Mouse (Mus musculus) limb, embryonic 12.5 days (tissue): ENCODE measurements around the gene Tmem156. TPM values are rescaled to one million over a fixed set of nuclear protein-coding genes. Genes with fewer than 3 reads are reported as not detected.

ENCODE experiments used
- ATAC-seq: fragments of 200-750 bp; cut with Nextera tagmentation; 2 replicates; pipeline ENCODE4 v1.8.0; 2017; ENCODE audit warnings: low read depth, moderate TSS enrichment; ENCODE audit not compliant: insufficient number of reproducible peaks, insufficient read depth, low FRiP score, low TSS enrichment
- H3K27ac ChIP-seq: fragments of 300-500 bp; sonication (generic); 2 replicates; pipeline ENCODE4 v1.5.1; 2016; ENCODE audit warnings: mild to moderate bottlenecking, moderate library complexity
- H3K27me3 ChIP-seq: fragments of 300-500 bp; sonication (generic); 2 replicates; pipeline ENCODE4 v1.6.1; 2016; ENCODE audit warnings: mild to moderate bottlenecking, moderate library complexity
- H3K36me3 ChIP-seq: fragments of 300-500 bp; sonication (generic); 2 replicates; pipeline ENCODE4 v1.6.1; 2016; ENCODE audit warnings: mild to moderate bottlenecking, moderate library complexity
- H3K4me1 ChIP-seq: fragments of 300-500 bp; sonication (generic); replicated peaks from 2 replicates; pipeline ENCODE4 v1.6.1; 2016
- H3K4me2 ChIP-seq: fragments of 300-500 bp; sonication (generic); 2 replicates; pipeline ENCODE4 v1.6.1; 2016; ENCODE audit warnings: mild to moderate bottlenecking, moderate library complexity
- H3K4me3 ChIP-seq: fragments of 300-500 bp; sonication (generic); replicated peaks from 2 replicates; pipeline ENCODE4 v1.5.1; 2016; ENCODE audit warnings: mild to moderate bottlenecking
- H3K9ac ChIP-seq: fragments of 300-500 bp; sonication (generic); replicated peaks from 2 replicates; pipeline ENCODE4 v1.6.1; 2016; ENCODE audit warnings: mild to moderate bottlenecking, moderate library complexity
- H3K9me3 ChIP-seq: fragments of 300-500 bp; sonication (generic); 2 replicates; pipeline ENCODE4 v1.6.1; 2016; ENCODE audit warnings: mild to moderate bottlenecking, moderate library complexity
- WGBS: fragments of 180-500 bp; shearing (Covaris S2); methylation state at CpG from one replicate; pipeline ENCODE4 v1.1.7; 2016; 5-methylcytosine and 5-hydroxymethylcytosine counted together
- polyA plus RNA-seq: library from polyadenylated mRNA; unstranded; fragments of >200 nt; fragmentation: Nextera tagmentation; extraction: Ambion mirVana; gene quantifications from 2 replicates; pipeline ENCODE4 v1.2.1, GENCODE M21; 2016

The Tmem156 gene
- 0.15 TPM in 1 of 2 replicates, not detected in the other for polyA plus RNA-seq

- H3K4me2 ChIP-seq: no peak within 1 kb of the TSS
- no peak for ATAC-seq
- H3K27me3 ChIP-seq: no peaks in the 10 kb centered on the region
- H3K27ac ChIP-seq: no peak within 1 kb of the TSS
- H3K36me3 ChIP-seq: no peaks in the 10 kb centered on the region
- 45% methylated on average over 5 of the region's 5 CpGs for WGBS
- H3K9ac ChIP-seq: no peak within 1 kb of the TSS
- H3K4me1 ChIP-seq: peaks cover 18% of the 10 kb centered on the region
- no peak within 1 kb of the TSS for H3K4me3 ChIP-seq
- H3K9me3 ChIP-seq: no peaks in the 10 kb centered on the region
Measured at GRCm38 (mm10) chr5:65091921-65092320, at the start of gene Tmem156. TSS of gene Tmem156 (minus strand) at chr5:65092132.

DNA sequence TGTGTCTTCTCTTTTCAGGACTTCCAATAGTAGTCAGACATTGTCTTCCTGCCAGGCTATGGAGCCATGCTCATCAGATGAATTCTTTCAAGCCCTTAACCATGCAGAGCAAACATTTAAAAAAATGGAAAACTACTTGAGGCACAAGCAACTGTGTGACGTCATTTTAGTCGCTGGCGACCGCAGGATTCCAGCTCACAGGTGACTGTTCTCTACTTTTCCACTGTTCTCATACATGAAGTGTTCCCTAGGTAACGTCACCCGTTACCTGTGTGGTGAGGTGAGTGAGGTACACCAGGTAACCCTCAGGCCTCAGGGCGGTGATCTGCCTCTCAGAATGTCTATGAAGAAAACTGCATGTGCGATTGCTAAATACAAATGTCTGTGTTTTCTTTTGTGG, 49.3 kb upstream of the Tmem156 start:
- no peak for ATAC-seq
- 91% methylated on average over 8 of the region's 8 CpGs for WGBS

GRCm38 (mm10) chr5:65137073-65137472, 45.1 kb upstream of the Tmem156 start:
- H3K4me2 ChIP-seq: no peak overlapping the region
- peaks cover 8% of the 10 kb centered on the region; the same call in 1 of the 2 replicates for H3K4me1 ChIP-seq
- no peak overlapping the region for H3K4me3 ChIP-seq
- H3K9me3 ChIP-seq: no peaks in the 10 kb centered on the region
- H3K27me3 ChIP-seq: no peaks in the 10 kb centered on the region
- 72% methylated on average over 6 of the region's 6 CpGs for WGBS
- no peak for ATAC-seq
- no peak overlapping the region for H3K9ac ChIP-seq
- H3K27ac ChIP-seq: no peak overlapping the region
- 0 out of 2 replicates have a peak, but pooled peaks cover under 1% of the 10 kb centered on the region for H3K36me3 ChIP-seq

More for the DNA sequence above, 49.3 kb upstream of the Tmem156 start:
- Histone ChIP-seq H3K9me3 (no peaks in the 10 kb centered on the region), H3K27me3 (no peaks in the 10 kb centered on the region), H3K4me3 (no peak overlapping the region), H3K4me2 (no peak overlapping the region), H3K36me3 (peaks cover 16% of the 10 kb centered on the region), H3K9ac (no peak overlapping the region), H3K4me1 (peaks cover 5% of the 10 kb centered on the region; the same call in 1 of the 2 replicates), H3K27ac (no peak overlapping the region)

- H3K4me3 ChIP-seq: no peak overlapping the region
- H3K36me3 ChIP-seq: no peaks in the 10 kb centered on the region
- H3K9ac ChIP-seq: no peak overlapping the region
- peaks cover 4% of the 10 kb centered on the region; the same call in 1 of the 2 replicates for H3K27me3 ChIP-seq
- no peak for ATAC-seq
- H3K4me1 ChIP-seq: peaks cover 11% of the 10 kb centered on the region
- 69% methylated on average over 7 of the region's 7 CpGs for WGBS
- H3K4me2 ChIP-seq: no peak overlapping the region
- peak overlapping the region; percentile 41; the same call in 1 of the 2 replicates for H3K27ac ChIP-seq
- H3K9me3 ChIP-seq: no peaks in the 10 kb centered on the region
Measured at GRCm38 (mm10) chr5:65136159-65136558, 44.2 kb upstream of the Tmem156 start.

DNA sequence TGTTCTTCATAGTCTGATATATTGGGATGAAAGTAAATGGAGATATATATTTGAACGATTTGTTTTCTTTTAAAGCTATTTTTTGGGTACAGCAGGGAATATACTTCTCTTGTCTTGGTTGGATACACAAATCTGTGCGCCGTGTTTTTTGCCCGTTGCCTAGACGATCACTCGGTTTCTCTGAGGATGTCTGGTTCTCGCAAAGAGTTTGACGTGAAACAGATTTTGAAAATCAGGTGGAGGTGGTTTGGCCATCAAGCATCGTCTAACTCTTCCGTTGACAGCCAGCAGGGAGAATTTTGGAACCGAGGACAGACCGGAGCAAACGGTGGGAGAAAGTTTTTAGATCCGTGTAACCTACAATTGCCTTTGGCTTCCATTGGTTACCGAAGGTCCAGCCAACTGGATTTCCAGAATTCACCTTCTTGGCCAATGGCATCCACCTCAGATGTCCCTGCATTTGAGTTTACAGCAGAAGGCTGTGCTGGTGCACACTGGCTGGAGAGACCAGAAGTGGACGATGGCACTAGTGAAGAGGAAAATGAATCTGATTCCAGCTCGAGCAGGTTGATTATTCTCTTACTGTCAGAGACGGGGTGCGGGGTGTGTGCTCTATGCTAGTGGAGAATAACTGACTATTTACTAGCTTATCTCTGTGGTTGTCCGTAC, 39.4 kb upstream of the Tmem156 start:
- Histone ChIP-seq H3K9ac (peak overlapping the region; percentile 50; the same call in 1 of the 2 replicates), H3K4me1 (peaks cover 21% of the 10 kb centered on the region), H3K27ac (no peak overlapping the region), H3K9me3 (no peaks in the 10 kb centered on the region), H3K27me3 (peaks cover 4% of the 10 kb centered on the region; the same call in 1 of the 2 replicates), H3K4me2 (peak overlapping the region; percentile 71), H3K36me3 (no peaks in the 10 kb centered on the region), H3K4me3 (peak overlapping the region; percentile 37)
- ATAC-seq: no peak
- 17% methylated on average over 20 of the region's 20 CpGs for WGBS

DNA sequence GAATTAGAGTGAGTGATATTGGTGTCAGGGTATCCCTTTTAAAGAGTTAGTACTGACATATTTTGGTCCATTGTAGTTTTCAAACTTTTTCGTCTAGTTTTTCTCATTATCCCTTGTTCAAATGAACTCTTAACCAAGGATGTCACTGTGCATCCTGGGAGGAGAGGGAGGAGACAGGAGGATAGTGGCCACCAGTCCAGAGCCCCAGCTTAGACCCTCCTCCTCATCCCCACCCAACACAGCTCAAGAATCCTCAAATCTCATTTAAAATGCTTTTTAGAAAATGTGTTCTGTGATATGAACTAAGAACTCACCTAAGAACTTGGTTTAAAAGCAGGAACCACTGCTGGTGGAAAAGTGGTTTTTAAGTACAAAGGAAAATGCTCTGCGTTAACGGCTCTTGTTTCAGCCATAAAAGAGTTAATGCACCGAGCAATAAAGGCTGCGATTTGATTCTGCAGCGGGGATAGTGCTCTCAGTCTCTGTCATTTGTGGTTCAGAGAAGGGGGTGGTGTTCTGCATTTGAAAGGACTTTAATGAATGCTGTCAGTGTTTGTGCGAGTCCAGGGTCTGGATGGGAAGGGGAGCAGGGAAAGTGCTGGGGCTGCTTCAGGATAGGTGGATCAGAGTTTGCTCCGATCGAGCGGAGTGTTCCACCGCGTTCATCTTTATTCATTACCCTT, 38.7 kb upstream of the Tmem156 start:
- Histone ChIP-seq H3K4me2 (peak overlapping the region; percentile 71), H3K4me3 (peak overlapping the region; percentile 37), H3K27ac (no peak overlapping the region), H3K9me3 (no peaks in the 10 kb centered on the region), H3K36me3 (no peaks in the 10 kb centered on the region), H3K9ac (peak overlapping the region; percentile 50; the same call in 1 of the 2 replicates), H3K27me3 (peaks cover 4% of the 10 kb centered on the region; the same call in 1 of the 2 replicates), H3K4me1 (peaks cover 15% of the 10 kb centered on the region; the same call in 1 of the 2 replicates)
- WGBS: 1% methylated on average over 12 of the region's 12 CpGs
- ATAC-seq: no peak

DNA sequence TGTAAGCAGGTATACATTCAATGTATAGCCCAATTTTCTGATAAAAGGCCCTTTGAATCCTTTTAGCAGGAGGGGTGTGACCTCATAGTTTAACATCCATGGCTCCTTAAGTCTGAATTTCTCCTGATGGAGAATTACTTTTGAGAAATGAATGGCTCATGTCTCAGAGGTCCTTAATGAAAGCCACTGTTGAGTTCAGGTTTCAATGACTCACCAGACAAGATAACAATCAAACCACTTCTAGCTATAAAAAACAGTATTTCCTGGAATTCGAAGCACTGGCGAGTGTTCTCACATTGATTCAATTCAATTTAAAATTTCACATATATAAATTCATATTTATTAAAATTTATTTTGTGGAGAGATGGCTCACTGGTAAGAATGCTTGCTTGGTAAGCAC, 36.5 kb upstream of the Tmem156 start:
- WGBS: 89% methylated on average over 2 of the region's 2 CpGs
- H3K27me3 ChIP-seq: peaks cover 4% of the 10 kb centered on the region; the same call in 1 of the 2 replicates
- no peaks in the 10 kb centered on the region for H3K9me3 ChIP-seq
- peaks cover 15% of the 10 kb centered on the region; the same call in 1 of the 2 replicates for H3K4me1 ChIP-seq
- H3K4me2 ChIP-seq: no peak overlapping the region
- no peak overlapping the region for H3K4me3 ChIP-seq
- no peak overlapping the region for H3K27ac ChIP-seq
- no peaks in the 10 kb centered on the region for H3K36me3 ChIP-seq
- H3K9ac ChIP-seq: no peak overlapping the region
- no peak for ATAC-seq

- Histone ChIP-seq H3K4me2 (no peak overlapping the region), H3K36me3 (no peaks in the 10 kb centered on the region), H3K4me3 (no peak overlapping the region), H3K9ac (no peak overlapping the region), H3K27me3 (no peaks in the 10 kb centered on the region), H3K9me3 (no peaks in the 10 kb centered on the region), H3K4me1 (peaks cover 11% of the 10 kb centered on the region; the same call in 1 of the 2 replicates), H3K27ac (no peak overlapping the region)
- WGBS: 94% methylated on average over 1 of the region's 1 CpGs
- no peak for ATAC-seq
Measured at GRCm38 (mm10) chr5:65126137-65126536, 34.2 kb upstream of the Tmem156 start.

DNA sequence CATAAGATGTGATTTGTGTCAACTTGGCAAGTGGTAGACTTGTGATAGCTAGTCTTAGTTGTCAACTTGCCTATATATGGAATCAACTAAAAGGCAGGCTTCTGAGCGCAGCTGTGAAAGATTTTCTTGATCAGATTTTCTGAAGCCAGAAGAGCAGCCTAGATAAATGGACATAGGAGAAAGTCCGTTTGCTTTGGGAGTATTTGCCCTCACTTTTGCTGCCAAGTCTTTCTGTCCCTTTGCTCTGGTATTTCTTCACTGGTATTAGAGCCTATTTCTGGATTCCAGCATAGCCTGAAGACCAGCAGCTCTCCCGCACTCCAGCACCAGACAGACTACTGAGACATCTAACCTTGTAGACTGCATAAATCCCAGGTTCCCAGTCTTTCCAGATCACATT, 30.7 kb upstream of the Tmem156 start:
- H3K4me2 ChIP-seq: no peak overlapping the region
- no peaks in the 10 kb centered on the region for H3K27me3 ChIP-seq
- H3K36me3 ChIP-seq: no peaks in the 10 kb centered on the region
- H3K27ac ChIP-seq: no peak overlapping the region
- H3K4me1 ChIP-seq: peaks cover 5% of the 10 kb centered on the region; the same call in 1 of the 2 replicates
- 86% methylated on average over 3 of the region's 3 CpGs for WGBS
- no peak overlapping the region for H3K4me3 ChIP-seq
- H3K9ac ChIP-seq: no peak overlapping the region
- ATAC-seq: no peak
- no peaks in the 10 kb centered on the region for H3K9me3 ChIP-seq

GRCm38 (mm10) chr5:65119918-65120317, 28.0 kb upstream of the Tmem156 start:
- Histone ChIP-seq H3K4me3 (no peak overlapping the region), H3K4me2 (no peak overlapping the region), H3K27me3 (no peaks in the 10 kb centered on the region), H3K36me3 (peaks cover 7% of the 10 kb centered on the region), H3K9me3 (peaks cover 6% of the 10 kb centered on the region), H3K9ac (no peak overlapping the region), H3K27ac (no peak overlapping the region), H3K4me1 (no peaks in the 10 kb centered on the region)
- WGBS: 73% methylated on average over 3 of the region's 3 CpGs
- ATAC-seq: no peak

DNA sequence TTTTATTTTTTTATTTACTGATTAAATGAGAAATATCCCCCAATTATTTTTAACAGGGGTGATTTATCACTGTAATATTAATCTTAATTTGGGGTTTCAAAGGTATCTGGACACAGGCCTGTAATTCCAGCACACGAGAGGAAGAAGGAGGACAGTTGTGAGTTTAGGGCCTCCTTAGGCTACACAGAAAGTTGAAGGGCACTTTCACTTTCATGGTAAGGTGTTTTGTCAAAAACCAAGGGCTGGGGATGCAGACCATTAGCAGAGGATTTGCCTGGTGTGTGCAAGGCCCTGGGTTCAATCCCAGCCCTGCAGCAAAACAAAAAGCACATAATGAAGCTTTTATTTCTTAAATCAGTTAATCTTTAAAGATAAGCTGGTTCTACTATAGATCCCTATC, 27.6 kb upstream of the Tmem156 start:
- no peak overlapping the region for H3K4me3 ChIP-seq
- no peak overlapping the region for H3K9ac ChIP-seq
- no peaks in the 10 kb centered on the region for H3K27me3 ChIP-seq
- H3K27ac ChIP-seq: no peak overlapping the region
- H3K36me3 ChIP-seq: peaks cover 7% of the 10 kb centered on the region
- H3K4me1 ChIP-seq: no peaks in the 10 kb centered on the region
- H3K4me2 ChIP-seq: no peak overlapping the region
- peaks cover 6% of the 10 kb centered on the region for H3K9me3 ChIP-seq
- ATAC-seq: no peak
- WGBS: 56% methylated on average over 1 of the region's 1 CpGs
